Mouse (Mus musculus): ENCODE data around the gene Hmcn2. TPM values are rescaled to one million over a fixed set of nuclear protein-coding genes. Genes with fewer than 3 reads are reported as not detected.

Gene Hmcn2
- polyA plus RNA-seq, 1 experiment from 2014 or later: not detected

DNA sequence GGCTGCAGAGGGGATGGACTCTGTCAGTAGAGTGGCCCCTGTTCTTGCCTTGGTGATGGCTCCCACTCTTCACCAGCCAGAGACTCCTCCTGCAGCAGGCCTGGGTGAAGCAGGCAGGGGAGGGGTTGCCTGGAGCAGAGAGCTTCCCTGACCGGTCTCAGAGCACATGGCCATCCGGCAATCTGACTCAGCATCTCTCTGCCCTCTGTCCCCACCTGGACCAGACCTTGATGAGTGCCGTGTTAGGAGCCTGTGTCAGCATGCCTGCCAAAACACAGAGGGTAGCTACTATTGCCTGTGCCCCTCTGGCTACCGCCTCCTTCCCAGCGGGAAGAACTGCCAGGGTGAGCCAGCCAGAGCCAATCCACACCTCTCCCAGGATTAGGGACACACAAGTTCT is 144.2 kb downstream of the Hmcn2 start:
- no peak overlapping the region for H3K4me2 ChIP-seq (ENCODE audit: low read depth, severe bottlenecking)
- ATAC-seq (ENCODE audit: insufficient number of reproducible peaks, low FRiP score, low TSS enrichment, low read depth) (no peak), DNase-seq (ENCODE audit: low spot score) (no peak)
- H3K4me3 ChIP-seq (ENCODE audit: low read depth, low read length): no peak overlapping the region
- H3K9ac ChIP-seq (ENCODE audit: low read length): no peak overlapping the region
- no peaks in the 10 kb centered on the region for H3K9me3 ChIP-seq (ENCODE audit: control insufficient read depth, low read length)
- no peaks in the 10 kb centered on the region for H3K36me3 ChIP-seq (ENCODE audit: control insufficient read depth, insufficient read depth, low read length)
- peaks cover 8% of the 10 kb centered on the region; the same call in 1 of the 2 replicates for H3K4me1 ChIP-seq (ENCODE audit: control insufficient read depth, insufficient read depth, low read length)
- 44% methylated on average over 5 of the region's 5 CpGs for WGBS
- no peak overlapping the region for H3K27ac ChIP-seq (replicated peaks; ENCODE audit: low read depth, low read length)
- H3K27me3 ChIP-seq (ENCODE audit: control insufficient read depth, insufficient read depth, low read length): peaks cover 23% of the 10 kb centered on the region

- no peaks in the 10 kb centered on the region for H3K9me3 ChIP-seq (ENCODE audit: control insufficient read depth, low read length)
- DNase-seq (ENCODE audit: low spot score): no peak
- no peak overlapping the region for H3K27ac ChIP-seq (replicated peaks; ENCODE audit: low read depth, low read length)
- peak overlapping the region; percentile 37 for H3K4me3 ChIP-seq (ENCODE audit: low read depth, low read length)
- no peak for ATAC-seq (ENCODE audit: insufficient number of reproducible peaks, low FRiP score, low TSS enrichment, low read depth)
- peak overlapping the region; percentile 84 for H3K4me2 ChIP-seq (ENCODE audit: low read depth, severe bottlenecking)
- peaks cover 11% of the 10 kb centered on the region for H3K4me1 ChIP-seq (ENCODE audit: control insufficient read depth, insufficient read depth, low read length)
- 34% methylated on average over 16 of the region's 16 CpGs for WGBS
- no peaks in the 10 kb centered on the region for H3K36me3 ChIP-seq (ENCODE audit: control insufficient read depth, insufficient read depth, low read length)
- H3K9ac ChIP-seq (ENCODE audit: low read length): peak overlapping the region; percentile 55; the same call in 1 of the 2 replicates
- peaks cover 23% of the 10 kb centered on the region for H3K27me3 ChIP-seq (ENCODE audit: control insufficient read depth, insufficient read depth, low read length)
Observed at GRCm38 (mm10) chr2:31458989-31459936, 145.0 kb downstream of the Hmcn2 start.

DNA sequence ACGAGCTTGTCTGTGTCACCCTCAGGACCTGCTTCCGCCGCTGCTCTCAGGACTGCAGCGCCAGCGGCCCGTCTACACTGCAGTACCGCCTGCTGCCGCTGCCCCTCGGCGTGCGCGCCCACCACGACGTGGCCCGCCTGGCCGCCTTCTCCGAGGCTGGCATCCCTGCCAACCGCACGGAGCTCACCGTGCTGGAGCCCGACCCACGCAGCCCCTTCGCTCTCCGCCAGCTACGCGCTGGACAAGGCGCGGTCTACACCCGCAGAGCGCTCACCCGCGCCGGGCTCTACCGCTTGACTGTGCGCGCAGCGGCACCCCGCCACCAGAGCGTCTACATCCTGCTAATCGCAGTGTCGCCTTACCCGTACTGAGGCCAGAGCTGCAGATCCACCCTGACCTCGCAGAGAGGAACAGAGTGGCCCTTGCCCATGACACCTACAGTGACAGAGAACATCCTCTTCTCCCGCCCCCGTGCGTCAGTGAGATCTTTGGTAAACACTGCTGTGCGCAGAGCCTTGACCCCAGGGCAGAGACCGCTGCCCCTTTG is 145.9 kb downstream of the Hmcn2 start:
- WGBS: 1% methylated on average over 48 of the region's 48 CpGs
- no peak overlapping the region for H3K27ac ChIP-seq (replicated peaks; ENCODE audit: low read depth, low read length)
- peaks cover 23% of the 10 kb centered on the region for H3K27me3 ChIP-seq (ENCODE audit: control insufficient read depth, insufficient read depth, low read length)
- H3K4me1 ChIP-seq (ENCODE audit: control insufficient read depth, insufficient read depth, low read length): peaks cover 11% of the 10 kb centered on the region
- H3K36me3 ChIP-seq (ENCODE audit: control insufficient read depth, insufficient read depth, low read length): no peaks in the 10 kb centered on the region
- ATAC-seq (ENCODE audit: insufficient number of reproducible peaks, low FRiP score, low TSS enrichment, low read depth) (no peak), DNase-seq (ENCODE audit: low spot score) (peak; percentile 72)
- peak overlapping the region; percentile 84 for H3K4me2 ChIP-seq (ENCODE audit: low read depth, severe bottlenecking)
- peak overlapping the region; percentile 37 for H3K4me3 ChIP-seq (ENCODE audit: low read depth, low read length)
- H3K9me3 ChIP-seq (ENCODE audit: control insufficient read depth, low read length): no peaks in the 10 kb centered on the region
- peak overlapping the region; percentile 55 for H3K9ac ChIP-seq (ENCODE audit: low read length)

- Histone ChIP-seq H3K27ac (replicated peaks; ENCODE audit: low read depth, low read length) (no peak overlapping the region), H3K36me3 (ENCODE audit: control insufficient read depth, insufficient read depth, low read length) (no peaks in the 10 kb centered on the region), H3K9me3 (ENCODE audit: control insufficient read depth, low read length) (no peaks in the 10 kb centered on the region), H3K4me1 (ENCODE audit: control insufficient read depth, insufficient read depth, low read length) (peaks cover 11% of the 10 kb centered on the region), H3K27me3 (ENCODE audit: control insufficient read depth, insufficient read depth, low read length) (peaks cover 23% of the 10 kb centered on the region), H3K9ac (ENCODE audit: low read length) (no peak overlapping the region), H3K4me2 (ENCODE audit: low read depth, severe bottlenecking) (no peak overlapping the region), H3K4me3 (ENCODE audit: low read depth, low read length) (no peak overlapping the region)
- DNase-seq (ENCODE audit: low spot score) (no peak), ATAC-seq (ENCODE audit: insufficient number of reproducible peaks, low FRiP score, low TSS enrichment, low read depth) (no peak)
- WGBS: 73% methylated on average over 7 of the region's 7 CpGs
Observed at GRCm38 (mm10) chr2:31460920-31461319, 146.7 kb downstream of the Hmcn2 start.

- Histone ChIP-seq H3K4me2 (ENCODE audit: low read depth, severe bottlenecking) (no peak overlapping the region), H3K9ac (ENCODE audit: low read length) (no peak overlapping the region), H3K4me1 (ENCODE audit: control insufficient read depth, insufficient read depth, low read length) (peaks cover 11% of the 10 kb centered on the region), H3K9me3 (ENCODE audit: control insufficient read depth, low read length) (no peaks in the 10 kb centered on the region), H3K27ac (replicated peaks; ENCODE audit: low read depth, low read length) (no peak overlapping the region), H3K27me3 (ENCODE audit: control insufficient read depth, insufficient read depth, low read length) (peaks cover 23% of the 10 kb centered on the region), H3K36me3 (ENCODE audit: control insufficient read depth, insufficient read depth, low read length) (no peaks in the 10 kb centered on the region), H3K4me3 (ENCODE audit: low read depth, low read length) (no peak overlapping the region)
- WGBS: 53% methylated on average over 8 of the region's 8 CpGs
- no peak for ATAC-seq (ENCODE audit: insufficient number of reproducible peaks, low FRiP score, low TSS enrichment, low read depth)
- no peak for DNase-seq (ENCODE audit: low spot score)
Observed at GRCm38 (mm10) chr2:31462051-31462450, 147.8 kb downstream of the Hmcn2 start.

DNA sequence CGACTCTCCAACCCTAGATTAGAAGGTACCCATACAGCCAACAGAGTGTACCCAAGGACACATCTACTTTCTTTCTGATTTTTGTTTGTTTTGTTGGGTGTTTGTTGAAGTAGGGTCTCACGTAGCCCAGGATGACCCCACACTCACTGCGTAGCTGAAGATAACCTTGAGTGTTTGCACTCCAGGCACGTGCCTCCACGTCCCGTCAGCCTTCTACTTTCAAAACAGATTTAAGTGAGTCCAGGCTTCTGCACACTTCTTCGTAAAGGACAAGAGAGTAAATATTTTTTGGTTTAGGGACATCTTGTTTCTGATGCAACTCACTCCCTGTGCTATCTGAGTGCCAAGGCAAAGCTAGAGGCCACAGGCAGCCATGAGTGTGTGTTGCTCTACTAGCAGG is 149.0 kb downstream of the Hmcn2 start:
- DNase-seq (ENCODE audit: low spot score) (no peak), ATAC-seq (ENCODE audit: insufficient number of reproducible peaks, low FRiP score, low TSS enrichment, low read depth) (no peak)
- Histone ChIP-seq H3K4me3 (ENCODE audit: low read depth, low read length) (no peak overlapping the region), H3K27me3 (ENCODE audit: control insufficient read depth, insufficient read depth, low read length) (peaks cover 24% of the 10 kb centered on the region), H3K4me1 (ENCODE audit: control insufficient read depth, insufficient read depth, low read length) (peaks cover 11% of the 10 kb centered on the region), H3K9me3 (ENCODE audit: control insufficient read depth, low read length) (no peaks in the 10 kb centered on the region), H3K36me3 (ENCODE audit: control insufficient read depth, insufficient read depth, low read length) (no peaks in the 10 kb centered on the region), H3K4me2 (ENCODE audit: low read depth, severe bottlenecking) (no peak overlapping the region), H3K27ac (replicated peaks; ENCODE audit: low read depth, low read length) (no peak overlapping the region), H3K9ac (ENCODE audit: low read length) (no peak overlapping the region)
- WGBS: 88% methylated on average over 7 of the region's 7 CpGs

DNA sequence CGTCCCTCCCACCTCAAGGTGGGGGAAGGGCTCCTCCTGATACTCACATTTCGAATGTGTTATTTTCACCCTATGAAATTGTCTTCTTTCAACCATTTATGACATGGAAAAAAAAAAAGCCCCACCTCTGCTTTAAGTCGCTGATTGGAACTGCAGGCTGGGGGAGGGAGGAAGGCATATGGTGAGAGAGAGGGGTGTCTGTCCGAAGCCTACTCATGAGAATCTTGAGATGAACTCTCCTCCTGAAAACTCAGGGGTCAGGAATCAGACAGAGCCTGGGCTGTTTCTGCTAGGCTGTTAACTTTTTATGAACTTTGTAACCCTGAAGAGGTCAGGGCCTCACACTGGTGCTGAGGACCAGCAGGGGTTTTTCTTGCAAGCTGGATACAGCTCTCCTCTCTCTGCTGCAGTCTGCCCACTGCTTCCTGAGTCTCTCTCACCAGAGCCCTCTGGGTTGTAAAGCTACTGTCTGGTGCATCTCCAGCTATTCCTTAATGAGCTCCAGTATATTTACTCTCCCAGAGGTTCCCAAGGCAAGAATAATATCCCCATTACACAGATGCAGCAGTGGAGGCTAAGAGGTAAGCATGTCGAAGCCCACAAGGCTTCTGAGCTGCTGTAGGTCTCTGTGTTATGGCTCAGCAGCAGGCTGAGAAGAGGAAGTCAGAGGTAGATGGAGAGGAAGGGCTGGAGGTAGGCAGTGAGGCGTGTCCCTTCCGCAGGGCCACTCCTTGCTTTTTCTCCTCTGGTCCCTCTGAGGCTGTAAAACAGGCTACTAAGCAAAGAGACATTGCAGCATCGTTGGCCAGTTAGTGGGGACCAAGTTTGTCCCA is 149.7 kb downstream of the Hmcn2 start:
- H3K4me1 ChIP-seq (ENCODE audit: control insufficient read depth, insufficient read depth, low read length): peaks cover 11% of the 10 kb centered on the region
- WGBS: 47% methylated on average over 8 of the region's 8 CpGs
- H3K36me3 ChIP-seq (ENCODE audit: control insufficient read depth, insufficient read depth, low read length): no peaks in the 10 kb centered on the region
- no peak overlapping the region for H3K4me3 ChIP-seq (ENCODE audit: low read depth, low read length)
- H3K27me3 ChIP-seq (ENCODE audit: control insufficient read depth, insufficient read depth, low read length): peaks cover 24% of the 10 kb centered on the region
- no peaks in the 10 kb centered on the region for H3K9me3 ChIP-seq (ENCODE audit: control insufficient read depth, low read length)
- no peak overlapping the region for H3K9ac ChIP-seq (ENCODE audit: low read length)
- H3K27ac ChIP-seq (replicated peaks; ENCODE audit: low read depth, low read length): no peak overlapping the region
- ATAC-seq (ENCODE audit: insufficient number of reproducible peaks, low FRiP score, low TSS enrichment, low read depth) (no peak), DNase-seq (ENCODE audit: low spot score) (no peak)
- no peak overlapping the region for H3K4me2 ChIP-seq (ENCODE audit: low read depth, severe bottlenecking)

- no peak overlapping the region for H3K4me3 ChIP-seq (ENCODE audit: low read depth, low read length)
- H3K4me2 ChIP-seq (ENCODE audit: low read depth, severe bottlenecking): no peak overlapping the region
- H3K36me3 ChIP-seq (ENCODE audit: control insufficient read depth, insufficient read depth, low read length): no peaks in the 10 kb centered on the region
- H3K27ac ChIP-seq (replicated peaks; ENCODE audit: low read depth, low read length): no peak overlapping the region
- WGBS: 63% methylated on average over 6 of the region's 6 CpGs
- H3K4me1 ChIP-seq (ENCODE audit: control insufficient read depth, insufficient read depth, low read length): peaks cover 11% of the 10 kb centered on the region
- H3K27me3 ChIP-seq (ENCODE audit: control insufficient read depth, insufficient read depth, low read length): peaks cover 26% of the 10 kb centered on the region
- H3K9ac ChIP-seq (ENCODE audit: low read length): no peak overlapping the region
- no peak for DNase-seq (ENCODE audit: low spot score)
- H3K9me3 ChIP-seq (ENCODE audit: control insufficient read depth, low read length): no peaks in the 10 kb centered on the region
- no peak for ATAC-seq (ENCODE audit: insufficient number of reproducible peaks, low FRiP score, low TSS enrichment, low read depth)
Observed at GRCm38 (mm10) chr2:31464529-31464910, 150.3 kb downstream of the Hmcn2 start.

Measured in limb, embryonic 11.5 days (tissue).